Mouse (Mus musculus) spleen, adult 2 months (tissue): ENCODE measurements around the gene Pard3.

Experiments
- CTCF ChIP-seq: fragments of 200-500 bp; IDR thresholded peaks from 2 replicates; pipeline ENCODE4 v1.5.1; 2011; ENCODE audit warnings: mild to moderate bottlenecking, inconsistent platforms; ENCODE audit not compliant: insufficient read depth, insufficient read length, insufficient replicate concordance; ENCODE audit errors: extremely low read depth
- POLR2A ChIP-seq: fragments of 200-500 bp; IDR thresholded peaks from 2 replicates; pipeline ENCODE4 v1.6.1; 2011; ENCODE audit warnings: low read depth, low read length, inconsistent platforms

- TF ChIP-seq CTCF (no peak), POLR2A (no peak)
Observed at GRCm38 (mm10) chr8:127600641-127601040, 536.9 kb downstream of the Pard3 start.
